Mouse (Mus musculus) kidney, postnatal 14 days (tissue): ENCODE measurements around the gene Adam15.

Source experiments
- DNase-seq: peaks from one replicate; pipeline ENCODE4 v3.0.0; 2022; ENCODE audit warnings: mixed read lengths

Gene Adam15

DNA sequence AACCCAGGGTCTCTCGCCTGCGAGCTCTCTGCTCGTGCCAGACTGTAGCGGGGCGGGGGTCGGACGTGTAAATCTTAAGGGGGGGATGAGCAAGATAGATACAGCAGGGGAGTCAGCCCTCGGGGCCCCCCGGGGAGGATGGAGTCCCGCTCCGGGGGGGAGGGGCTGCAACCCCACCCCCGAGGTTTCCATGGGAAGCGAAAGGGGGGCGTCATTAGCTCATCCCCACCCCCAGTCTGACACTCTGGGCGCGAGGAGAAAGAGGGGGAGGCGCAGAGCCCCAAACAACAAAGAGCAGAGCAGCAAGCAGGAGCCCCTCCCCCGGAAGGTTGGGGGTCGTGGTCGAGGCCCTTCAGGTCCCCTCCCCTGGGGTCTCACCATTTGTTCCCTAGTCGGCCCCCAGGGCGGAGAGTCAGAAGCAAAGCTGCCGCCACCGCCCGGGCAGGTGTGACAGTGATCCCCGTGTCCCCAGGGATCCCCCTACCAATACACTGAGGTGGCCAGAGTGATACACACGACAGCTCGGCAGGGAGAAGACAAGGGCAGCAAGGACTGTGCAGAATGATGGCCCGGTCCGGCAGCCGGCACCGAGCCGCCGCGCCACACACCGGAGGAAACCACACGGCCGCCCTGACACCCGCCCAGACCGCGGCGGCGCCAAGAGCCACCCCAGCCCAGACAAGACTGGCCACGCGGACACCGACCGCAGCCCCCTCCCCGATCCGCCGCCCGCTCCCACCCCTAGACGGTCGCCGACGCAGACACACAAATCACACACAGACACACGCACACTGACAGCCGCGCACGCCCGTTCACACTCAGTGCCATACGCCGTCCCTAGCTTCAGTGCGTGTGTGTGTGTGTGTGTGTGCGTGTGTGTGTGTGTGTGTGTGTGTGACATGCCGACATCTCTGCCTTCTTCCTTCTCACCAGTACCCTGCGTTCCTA lies 28.3 kb downstream of the Adam15 start:
- DNase-seq, result no peak

DNA sequence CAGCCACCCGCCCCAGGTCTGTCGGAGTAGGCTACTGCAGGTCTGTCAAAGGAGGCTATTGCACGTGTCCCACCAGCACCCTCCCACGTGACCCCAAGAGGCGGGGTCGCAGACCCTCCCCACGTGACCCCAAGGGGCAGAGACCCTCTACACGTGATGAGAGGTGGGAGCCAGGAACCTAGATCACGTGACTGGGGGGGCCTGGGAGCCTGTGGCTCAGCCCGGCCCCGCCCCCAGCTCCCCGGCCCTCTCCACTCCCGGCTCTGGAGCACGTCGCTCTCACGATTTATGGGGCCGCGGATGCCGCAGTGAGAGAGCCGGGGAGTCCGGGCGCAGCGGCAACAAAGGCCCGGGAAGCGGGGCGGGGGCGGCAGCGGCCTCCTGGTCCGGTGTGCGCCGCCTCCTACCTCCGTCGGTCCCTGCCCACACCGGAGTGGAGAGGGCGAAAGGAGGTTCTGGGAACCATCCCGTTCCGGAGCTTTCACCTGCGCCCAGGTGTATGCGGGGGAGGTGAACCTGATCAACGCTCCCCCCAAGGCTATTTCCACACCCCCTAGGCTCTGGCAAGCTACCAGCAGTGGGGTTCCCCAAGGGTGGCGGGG lies 29.1 kb downstream of the Adam15 start:
- DNase-seq, result peak; percentile 64

- DNase-seq, result no peak
Measured at GRCm38 (mm10) chr3:89319591-89320350, 30.0 kb downstream of the Adam15 start.

DNA sequence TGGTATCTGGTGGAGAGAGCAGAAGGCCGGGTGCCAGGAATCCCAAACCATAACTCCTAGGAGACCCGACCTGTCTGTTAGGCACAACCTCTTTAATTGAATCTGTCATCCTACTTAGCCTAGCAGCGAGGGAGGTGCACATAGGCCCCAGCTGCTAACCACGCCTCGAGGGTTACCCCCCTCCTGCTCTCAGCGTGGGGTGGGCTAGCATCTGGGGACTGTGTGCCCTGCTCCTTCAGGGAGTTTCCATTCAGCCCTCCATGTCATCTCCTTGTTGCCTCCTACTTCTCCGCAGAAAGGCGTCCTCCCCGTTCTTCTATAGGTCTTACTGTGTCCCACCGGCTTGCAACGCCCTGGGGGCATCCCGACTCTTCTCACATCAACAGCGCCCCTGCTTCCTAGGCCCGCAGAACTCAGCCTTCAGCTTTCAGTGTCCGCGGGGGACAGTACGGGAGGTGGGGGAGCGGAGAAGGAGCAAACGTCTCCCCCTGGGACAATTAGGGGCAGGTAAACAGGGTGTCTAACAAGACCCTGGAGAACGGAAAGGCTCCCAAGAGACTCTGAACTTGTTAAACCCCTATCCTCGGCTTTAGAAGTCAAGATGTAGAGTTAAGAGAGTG lies 30.7 kb downstream of the Adam15 start:
- no peak for DNase-seq

DNA sequence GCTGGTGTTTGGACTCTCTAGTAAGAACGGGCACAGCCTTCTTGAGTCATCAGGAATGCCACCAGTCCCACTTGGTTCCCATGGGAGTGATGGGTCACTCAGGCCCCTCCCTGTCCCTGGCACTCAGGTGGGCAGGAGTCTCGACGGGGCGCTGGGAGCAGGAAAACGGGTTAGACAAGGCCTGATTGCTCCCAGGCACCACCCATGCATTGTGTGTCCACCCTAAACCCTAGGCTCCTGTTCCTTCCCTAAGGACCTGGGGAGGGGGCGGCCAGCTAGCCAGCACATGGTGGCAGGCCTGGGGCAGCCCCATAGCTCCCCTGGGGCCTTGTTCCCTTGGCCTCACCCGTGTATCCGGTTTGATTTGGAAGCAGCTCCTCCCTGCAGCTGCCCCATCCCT lies 31.5 kb downstream of the Adam15 start:
- no peak for DNase-seq

DNA sequence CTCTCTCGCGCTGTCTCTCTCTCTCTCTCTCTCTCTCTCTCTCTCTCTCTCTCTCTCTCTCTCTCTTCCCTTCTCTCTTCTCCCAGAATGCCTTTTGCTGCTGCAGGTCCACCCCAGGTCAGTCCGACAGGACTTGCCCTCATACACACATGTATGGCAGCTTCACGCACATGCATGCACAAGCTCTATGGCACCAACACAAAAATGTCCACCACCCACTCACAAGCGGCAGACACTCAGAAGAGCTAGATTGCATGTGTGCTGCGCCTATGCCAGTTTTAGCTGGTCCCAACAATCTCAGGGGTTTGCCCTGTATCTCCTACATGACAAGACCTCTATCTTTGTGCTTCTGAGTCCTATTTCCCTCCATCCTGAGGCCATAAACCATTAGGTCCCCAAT lies 32.5 kb downstream of the Adam15 start:
- DNase-seq, result no peak

- peak; percentile 93 for DNase-seq
Measured at GRCm38 (mm10) chr3:89316833-89317232, 33.0 kb downstream of the Adam15 start.

DNA sequence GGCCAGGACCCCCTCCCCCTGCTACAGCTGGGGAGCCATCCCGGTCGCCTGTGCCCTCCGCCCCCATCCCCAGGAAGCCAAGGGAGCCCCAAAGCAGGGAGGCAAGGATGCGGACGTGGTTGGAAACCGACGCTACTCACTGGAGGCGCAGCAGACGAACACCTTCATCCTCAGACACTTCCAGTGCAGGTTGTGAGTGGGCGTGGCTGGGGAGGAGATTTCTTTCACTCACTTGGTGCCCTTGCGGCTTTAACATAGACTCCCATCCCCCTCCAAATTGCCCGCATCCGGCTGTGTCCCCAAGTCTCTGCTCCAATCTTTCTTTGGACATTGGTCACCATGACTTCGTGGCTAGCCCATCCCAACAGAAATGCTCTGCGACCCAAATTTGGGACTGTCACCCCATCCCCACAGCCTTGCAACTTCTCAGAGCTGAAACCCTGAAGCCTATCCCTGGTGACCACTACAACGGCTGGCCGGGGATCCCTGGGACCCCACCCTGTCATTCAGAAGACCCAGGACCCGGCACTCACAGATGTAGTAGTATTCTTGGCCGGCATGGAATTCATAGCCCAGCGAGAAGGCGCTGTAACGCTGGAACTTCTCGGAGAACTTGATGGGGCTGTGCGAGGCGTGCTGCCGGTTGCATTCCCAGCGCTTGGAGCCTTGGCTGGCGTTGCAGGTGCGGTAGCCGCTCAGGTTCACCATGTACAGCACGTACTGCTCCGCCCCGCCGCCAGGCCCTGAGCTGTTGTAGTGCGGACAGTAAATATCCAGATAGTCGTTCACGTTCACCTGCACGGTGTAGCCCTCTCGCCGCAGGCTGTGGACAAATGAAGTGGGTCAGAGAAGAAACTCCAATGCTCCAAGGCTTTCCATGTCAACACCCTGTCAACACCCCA lies 33.6 kb downstream of the Adam15 start:
- peak; percentile 35 for DNase-seq

DNA sequence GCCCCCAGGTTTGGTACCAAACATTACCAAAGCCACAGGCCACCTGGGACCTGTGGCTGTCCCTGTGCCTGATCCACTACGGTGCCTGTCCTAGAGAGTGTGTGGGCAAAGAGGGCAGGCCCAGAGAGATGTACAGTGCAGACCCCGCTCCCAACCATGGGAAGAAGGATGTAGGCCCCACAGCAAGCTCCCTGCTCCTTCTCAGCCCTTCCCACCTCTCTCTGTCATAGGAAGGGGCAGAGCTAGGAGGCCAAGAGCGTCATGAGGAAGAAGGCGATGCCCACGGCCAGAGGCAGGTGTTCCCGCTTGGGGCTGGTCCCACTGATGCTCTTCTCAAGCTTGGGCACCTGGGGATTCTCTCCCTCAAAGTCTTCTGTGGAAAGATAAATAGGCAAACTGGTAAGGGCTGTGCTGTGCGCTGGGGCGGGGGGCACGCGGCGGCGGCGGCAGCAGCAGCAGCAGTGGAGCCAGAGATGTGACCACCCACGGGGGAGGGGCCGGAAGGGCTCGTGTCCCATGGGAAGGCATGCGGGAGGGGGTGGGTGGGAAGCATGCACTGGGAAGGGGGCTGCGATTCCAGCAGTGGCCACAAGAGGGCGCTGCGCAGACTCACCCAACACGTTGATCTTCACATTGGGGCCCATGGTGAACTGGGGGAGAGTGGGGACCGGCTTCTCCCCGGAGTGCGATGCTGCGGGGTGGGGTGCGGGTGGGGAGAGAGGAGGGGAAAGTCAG lies 34.4 kb downstream of the Adam15 start:
- peak; percentile 90 for DNase-seq

GRCm38 (mm10) chr3:89314791-89315190 lies 35.0 kb downstream of the Adam15 start:
- peak; percentile 24 for DNase-seq

- DNase-seq, result no peak
Measured at GRCm38 (mm10) chr3:89314340-89314739, 35.5 kb downstream of the Adam15 start.

DNA sequence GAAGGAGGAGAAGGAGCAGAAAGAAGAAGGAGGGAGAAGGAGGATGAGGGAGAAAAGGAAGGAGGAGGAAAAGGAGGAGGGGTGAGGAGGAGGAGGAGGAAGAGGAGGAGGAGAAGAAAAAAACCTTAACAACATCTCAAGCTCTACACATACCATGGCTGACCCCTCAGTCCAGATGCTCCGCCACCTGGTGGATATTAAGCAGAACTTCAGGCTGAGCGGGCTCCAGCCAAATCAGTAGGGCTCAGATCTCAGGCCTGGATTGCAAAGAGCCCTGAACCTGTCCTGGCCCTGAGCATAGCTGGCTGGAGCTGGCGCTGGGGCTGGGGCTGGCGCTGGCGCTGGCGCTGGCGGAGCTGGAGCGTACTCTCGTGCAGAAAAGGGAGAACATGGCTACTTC lies 41.7 kb downstream of the Adam15 start:
- peak; percentile 85 for DNase-seq

GRCm38 (mm10) chr3:89305551-89306325 lies 44.1 kb downstream of the Adam15 start:
- peak; percentile 49 for DNase-seq

DNA sequence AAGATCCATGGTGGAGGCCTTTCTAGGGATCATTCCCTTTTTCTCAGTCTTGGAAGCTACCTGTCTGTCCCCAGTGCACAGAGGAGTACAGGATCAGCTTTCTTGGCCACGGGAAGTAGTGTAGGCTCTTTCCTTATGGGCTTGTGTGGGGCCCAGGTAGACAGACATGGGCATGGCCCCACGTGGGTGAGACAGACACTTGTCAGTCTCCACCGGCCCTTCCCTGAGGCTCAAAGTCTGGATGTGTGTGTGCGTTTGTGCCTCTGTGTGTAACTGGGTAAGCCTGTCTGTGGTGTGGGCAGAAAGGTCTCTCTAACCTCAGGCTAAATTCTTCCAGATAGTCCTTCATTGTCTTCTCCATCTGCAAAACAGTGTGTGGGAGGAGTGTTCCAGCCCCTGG lies 44.7 kb downstream of the Adam15 start:
- peak; percentile 24 for DNase-seq

GRCm38 (mm10) chr3:89304440-89304839 lies 45.4 kb downstream of the Adam15 start:
- no peak for DNase-seq

GRCm38 (mm10) chr3:89300514-89300913 lies 49.3 kb downstream of the Adam15 start:
- DNase-seq, result no peak

- peak; percentile 65 for DNase-seq
Measured at GRCm38 (mm10) chr3:89300071-89300470, 49.7 kb downstream of the Adam15 start.

DNA sequence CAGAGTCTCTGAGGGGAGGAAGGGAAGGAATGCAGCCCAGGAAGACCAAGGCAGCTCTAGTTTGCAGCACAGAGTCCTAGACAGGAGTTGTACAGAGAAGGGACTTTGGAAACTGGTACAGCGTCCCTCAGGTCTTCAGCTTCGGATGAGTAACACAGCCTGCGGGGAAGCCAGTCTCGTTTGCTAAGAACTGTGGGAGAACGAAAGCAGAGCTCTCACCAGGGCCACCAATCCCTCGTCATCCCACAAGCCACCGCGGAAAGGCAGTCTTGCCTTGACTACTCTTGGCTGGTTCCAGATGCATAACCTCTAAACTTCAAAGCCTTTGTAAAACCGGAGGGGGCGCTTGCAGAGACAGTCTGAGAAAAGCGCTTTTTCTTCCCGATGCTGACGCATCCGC lies 50.3 kb downstream of the Adam15 start:
- peak; percentile 62 for DNase-seq

DNA sequence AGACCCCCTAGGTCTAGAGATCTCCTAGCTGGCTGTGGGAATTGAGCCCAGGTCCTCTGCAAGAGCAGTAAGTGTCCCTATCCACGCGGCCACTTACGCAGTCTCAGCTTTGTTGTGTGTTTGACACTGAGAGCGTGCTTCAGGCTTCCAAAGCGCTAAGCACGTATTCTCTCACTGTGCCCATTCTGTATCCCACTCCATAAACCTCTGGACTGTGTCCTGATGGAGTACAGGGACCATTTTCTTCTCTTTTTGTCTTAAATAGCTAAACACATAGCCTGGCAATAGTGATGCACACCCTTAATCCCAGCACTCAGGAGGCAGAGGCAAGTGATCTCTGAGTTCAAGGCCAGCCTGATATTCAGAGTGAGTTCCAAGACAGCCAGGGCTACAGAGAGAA lies 50.9 kb downstream of the Adam15 start:
- DNase-seq, result no peak

GRCm38 (mm10) chr3:89296761-89297396 lies 52.9 kb downstream of the Adam15 start:
- DNase-seq, result no peak
